Mouse (Mus musculus) ovary, postnatal 36 days (tissue): ENCODE measurements around the gene Btbd35f17.
"Not testable (repeated sequence)": the region's sequence is repeated elsewhere in the genome, so short reads cannot be mapped to it uniquely, and the experiment has no call there.

Source experiments
- DNase-seq: peaks from one replicate; pipeline ENCODE4 v3.0.0; 2022; ENCODE audit warnings: low spot score, mixed read lengths

The Btbd35f17 gene

GRCm38 (mm10) chrX:4370336-4370735 lies at the start of gene Btbd35f17:
TSS of gene Btbd35f17 (plus strand) at chrX:4370636.
- DNase-seq = not testable (repeated sequence)
